Comparison of ENCODE assay signal across 8 mouse cellular contexts in genomic region chr5:124540383-124540786, GRCm38 (mm10). TPM values are rescaled to one million over a fixed set of nuclear protein-coding genes. Genes with fewer than 3 reads are reported as not detected.
DNase-seq lines count a peak whose midpoint lies in the region; ATAC-seq lines count a peak whose summit lies in the region.

Gene Tmed2 (plus strand): TSS chr5:124540695.

- peak; percentile 98 for DNase-seq in NIH3T3 (ENCODE audit: low read depth)
- peak; percentile 96 to 98 for DNase-seq in cerebellum, postnatal 10 days
- DNase-seq in frontal cortex, postnatal 10 days (ENCODE audit: low spot score in 2 of 2), result peak; percentile 96
- DNase-seq in layer of hippocampus, postnatal 14 days (ENCODE audit: low spot score in 2 of 2), result peak; percentile 95 to 97
- DNase-seq in lung, postnatal 14 days, result peak; percentile 94
- peak; percentile 92 for DNase-seq in retina, adult 2 months (ENCODE audit: low read depth, low spot score)
- DNase-seq in thymus, postnatal 36 days, result peak; percentile 90 to 95

- peak within 1 kb of the TSS; percentile 84 for H3K27ac ChIP-seq in hindbrain, embryonic 12.5 days

- peak within 1 kb of the TSS; percentile 95 for H3K9ac ChIP-seq in hindbrain, embryonic 12.5 days

- ATAC-seq in hindbrain, embryonic 12.5 days (ENCODE audit: low FRiP score), result peak; percentile 96

- 0 out of 2 replicates have a peak, but pooled peaks cover 9% of the 10 kb centered on the region for H3K27me3 ChIP-seq in hindbrain, embryonic 12.5 days

- peaks cover 19% of the 10 kb centered on the region for H3K36me3 ChIP-seq in hindbrain, embryonic 12.5 days

- H3K9me3 ChIP-seq in hindbrain, embryonic 12.5 days (replicated peaks), result no peaks in the 10 kb centered on the region

- peaks cover 11% of the 10 kb centered on the region for H3K4me1 ChIP-seq in hindbrain, embryonic 12.5 days

- under 1% methylated on average over 35 of the region's 35 CpGs for WGBS in hindbrain, embryonic 12.5 days

- H3K4me3 ChIP-seq in hindbrain, embryonic 12.5 days, result peak within 1 kb of the TSS; percentile 97

- peak within 1 kb of the TSS; percentile 83 for H3K4me2 ChIP-seq in hindbrain, embryonic 12.5 days (replicated peaks)

RNA-seq across cellular contexts. Expression of gene Tmed2, which starts in this region (rescaled TPM):
- polyA plus RNA-seq in hindbrain, embryonic 12.5 days (2016; fragmentation: Nextera tagmentation; extraction: Ambion mirVana), result 418 and 446 TPM in 2 replicates
- 100 to 1,000 TPM in 1 of 2 experiments, 10 to 100 TPM in 1; 98.4 to 100 TPM for total RNA-seq in layer of hippocampus, postnatal 14 days (2021)

Comparison
In these comparisons a context has a peak if more than half of its experiments do, and no peak if none do; other contexts are left out.
1. Peak in every context shown above with its lines: DNase-seq, ATAC-seq, H3K4me3 ChIP-seq and H3K27ac ChIP-seq.